Mouse (Mus musculus): ENCODE data around the gene Il27ra. TPM values are rescaled to one million over a fixed set of nuclear protein-coding genes. Genes with fewer than 3 reads are reported as not detected.

Il27ra gene
- polyA plus RNA-seq, 2 experiments = 0.78 to 2.1 TPM

- no peak for TF ChIP-seq POLR2A (IDR thresholded peaks at IDR 0.05; ENCODE audit: borderline replicate concordance, extremely low read depth, insufficient read depth, insufficient read length)
- H3K4me2 ChIP-seq (replicated peaks; ENCODE audit: low read depth, low read length, severe bottlenecking) = peak overlapping the region; percentile 18; the same call in 1 of the 2 replicates
- no peak for DNase-seq (ENCODE audit: low spot score)
- H3K4me1 ChIP-seq (ENCODE audit: control insufficient read depth, insufficient read depth, low read length) = no peaks in the 10 kb centered on the region
- 32% methylated on average over 40 of the region's 42 CpGs for WGBS
- peak overlapping the region; percentile 4; the same call in 1 of the 2 replicates for H3K9ac ChIP-seq (ENCODE audit: low read depth, low read length, severe bottlenecking)
- peaks cover 87% of the 10 kb centered on the region for H3K36me3 ChIP-seq (ENCODE audit: control insufficient read depth, insufficient read depth, low read length)
- no peaks in the 10 kb centered on the region for H3K27me3 ChIP-seq (ENCODE audit: control insufficient read depth, insufficient read depth, low read length)
- ATAC-seq (ENCODE audit: low FRiP score, low read depth) = peak; percentile 19; the same call in 1 of the 2 replicates
- H3K9me3 ChIP-seq (ENCODE audit: control insufficient read depth, low read length) = no peaks in the 10 kb centered on the region
- no peak overlapping the region for H3K27ac ChIP-seq (replicated peaks; ENCODE audit: low read depth, low read length)
- H3K4me3 ChIP-seq (replicated peaks; ENCODE audit: low read length) = no peak overlapping the region
Observed at GRCm38 (mm10) chr8:84084341-84085115, 42.1 kb upstream of the Il27ra start.

GRCm38 (mm10) chr8:84083829-84084241 is 41.4 kb upstream of the Il27ra start:
- no peak overlapping the region for H3K4me3 ChIP-seq (replicated peaks; ENCODE audit: low read length)
- H3K9ac ChIP-seq (ENCODE audit: low read depth, low read length, severe bottlenecking) = no peak overlapping the region
- H3K27ac ChIP-seq (replicated peaks; ENCODE audit: low read depth, low read length) = no peak overlapping the region
- H3K4me1 ChIP-seq (ENCODE audit: control insufficient read depth, insufficient read depth, low read length) = no peaks in the 10 kb centered on the region
- H3K9me3 ChIP-seq (ENCODE audit: control insufficient read depth, low read length) = no peaks in the 10 kb centered on the region
- no peak for ATAC-seq (ENCODE audit: low FRiP score, low read depth)
- H3K36me3 ChIP-seq (ENCODE audit: control insufficient read depth, insufficient read depth, low read length) = peaks cover 80% of the 10 kb centered on the region
- DNase-seq (ENCODE audit: low spot score) = no peak
- 32% methylated on average over 8 of the region's 8 CpGs for WGBS
- H3K27me3 ChIP-seq (ENCODE audit: control insufficient read depth, insufficient read depth, low read length) = no peaks in the 10 kb centered on the region
- no peak for TF ChIP-seq POLR2A (IDR thresholded peaks at IDR 0.05; ENCODE audit: borderline replicate concordance, extremely low read depth, insufficient read depth, insufficient read length)
- no peak overlapping the region for H3K4me2 ChIP-seq (replicated peaks; ENCODE audit: low read depth, low read length, severe bottlenecking)

GRCm38 (mm10) chr8:84079206-84079605 is 36.8 kb upstream of the Il27ra start:
- Histone ChIP-seq H3K9ac (ENCODE audit: low read depth, low read length, severe bottlenecking) (no peak overlapping the region), H3K4me3 (replicated peaks; ENCODE audit: low read length) (no peak overlapping the region), H3K36me3 (ENCODE audit: control insufficient read depth, insufficient read depth, low read length) (peaks cover 65% of the 10 kb centered on the region), H3K9me3 (ENCODE audit: control insufficient read depth, low read length) (no peaks in the 10 kb centered on the region), H3K4me1 (ENCODE audit: control insufficient read depth, insufficient read depth, low read length) (no peaks in the 10 kb centered on the region), H3K27ac (replicated peaks; ENCODE audit: low read depth, low read length) (no peak overlapping the region), H3K27me3 (ENCODE audit: control insufficient read depth, insufficient read depth, low read length) (no peaks in the 10 kb centered on the region), H3K4me2 (replicated peaks; ENCODE audit: low read depth, low read length, severe bottlenecking) (no peak overlapping the region)
- WGBS = 74% methylated on average over 5 of the region's 5 CpGs
- ATAC-seq (ENCODE audit: low FRiP score, low read depth) (no peak), DNase-seq (ENCODE audit: low spot score) (no peak)
- TF ChIP-seq POLR2A (IDR thresholded peaks at IDR 0.05; ENCODE audit: borderline replicate concordance, extremely low read depth, insufficient read depth, insufficient read length) = no peak

GRCm38 (mm10) chr8:84076849-84077248 is 34.5 kb upstream of the Il27ra start:
- TF ChIP-seq POLR2A (IDR thresholded peaks at IDR 0.05; ENCODE audit: borderline replicate concordance, extremely low read depth, insufficient read depth, insufficient read length) = no peak
- 49% methylated on average over 3 of the region's 3 CpGs for WGBS
- Histone ChIP-seq H3K4me1 (ENCODE audit: control insufficient read depth, insufficient read depth, low read length) (peaks cover 4% of the 10 kb centered on the region; the same call in 1 of the 2 replicates), H3K9me3 (ENCODE audit: control insufficient read depth, low read length) (no peaks in the 10 kb centered on the region), H3K27ac (replicated peaks; ENCODE audit: low read depth, low read length) (no peak overlapping the region), H3K9ac (ENCODE audit: low read depth, low read length, severe bottlenecking) (no peak overlapping the region), H3K4me2 (replicated peaks; ENCODE audit: low read depth, low read length, severe bottlenecking) (no peak overlapping the region), H3K27me3 (ENCODE audit: control insufficient read depth, insufficient read depth, low read length) (no peaks in the 10 kb centered on the region), H3K36me3 (ENCODE audit: control insufficient read depth, insufficient read depth, low read length) (peaks cover 41% of the 10 kb centered on the region), H3K4me3 (replicated peaks; ENCODE audit: low read length) (no peak overlapping the region)
- no peak for ATAC-seq (ENCODE audit: low FRiP score, low read depth)
- DNase-seq (ENCODE audit: low spot score) = no peak

GRCm38 (mm10) chr8:84076412-84076811 is 34.0 kb upstream of the Il27ra start:
- peaks cover 38% of the 10 kb centered on the region for H3K36me3 ChIP-seq (ENCODE audit: control insufficient read depth, insufficient read depth, low read length)
- ATAC-seq (ENCODE audit: low FRiP score, low read depth) (no peak), DNase-seq (ENCODE audit: low spot score) (no peak)
- no peaks in the 10 kb centered on the region for H3K9me3 ChIP-seq (ENCODE audit: control insufficient read depth, low read length)
- H3K4me2 ChIP-seq (replicated peaks; ENCODE audit: low read depth, low read length, severe bottlenecking) = no peak overlapping the region
- H3K9ac ChIP-seq (ENCODE audit: low read depth, low read length, severe bottlenecking) = no peak overlapping the region
- H3K4me3 ChIP-seq (replicated peaks; ENCODE audit: low read length) = no peak overlapping the region
- H3K27me3 ChIP-seq (ENCODE audit: control insufficient read depth, insufficient read depth, low read length) = no peaks in the 10 kb centered on the region
- H3K4me1 ChIP-seq (ENCODE audit: control insufficient read depth, insufficient read depth, low read length) = peaks cover 6% of the 10 kb centered on the region; the same call in 1 of the 2 replicates
- no peak for TF ChIP-seq POLR2A (IDR thresholded peaks at IDR 0.05; ENCODE audit: borderline replicate concordance, extremely low read depth, insufficient read depth, insufficient read length)
- 96% methylated on average over 1 of the region's 1 CpGs for WGBS
- H3K27ac ChIP-seq (replicated peaks; ENCODE audit: low read depth, low read length) = no peak overlapping the region

Data from limb, embryonic 14.5 days (tissue).